Mouse (Mus musculus): ENCODE measurements around the gene Etv5. TPM values are rescaled to one million over a fixed set of nuclear protein-coding genes. Genes with fewer than 3 reads are reported as not detected.

Etv5 gene
- polyA plus RNA-seq, 1 experiment from 2014 or later, result 9.5 TPM

GRCm38 (mm10) chr16:22426866-22427265, 12.7 kb downstream of the Etv5 start:
- Histone ChIP-seq H3K4me2 (replicated peaks) (no peak overlapping the region), H3K9ac (replicated peaks) (no peak overlapping the region), H3K4me3 (replicated peaks) (no peak overlapping the region), H3K36me3 (no peaks in the 10 kb centered on the region), H3K27me3 (peaks cover 43% of the 10 kb centered on the region), H3K9me3 (no peaks in the 10 kb centered on the region), H3K27ac (no peak overlapping the region), H3K4me1 (replicated peaks) (peaks cover 30% of the 10 kb centered on the region)
- 74% methylated on average over 7 of the region's 7 CpGs for WGBS
- no peak for ATAC-seq

GRCm38 (mm10) chr16:22422256-22422655, 17.3 kb downstream of the Etv5 start:
- ATAC-seq, result no peak
- no peak overlapping the region for H3K4me3 ChIP-seq (replicated peaks)
- H3K27me3 ChIP-seq, result peaks cover 16% of the 10 kb centered on the region; the same call in 1 of the 2 replicates
- 0 out of 2 replicates have a peak, but pooled peaks cover 4% of the 10 kb centered on the region for H3K4me1 ChIP-seq (replicated peaks)
- no peaks in the 10 kb centered on the region for H3K36me3 ChIP-seq
- no peak overlapping the region for H3K9ac ChIP-seq (replicated peaks)
- 75% methylated on average over 5 of the region's 5 CpGs for WGBS
- H3K4me2 ChIP-seq (replicated peaks), result no peak overlapping the region
- no peak overlapping the region for H3K27ac ChIP-seq
- no peaks in the 10 kb centered on the region for H3K9me3 ChIP-seq

- Histone ChIP-seq H3K36me3 (no peaks in the 10 kb centered on the region), H3K27me3 (peaks cover 3% of the 10 kb centered on the region; the same call in 1 of the 2 replicates), H3K4me1 (replicated peaks) (peaks cover 8% of the 10 kb centered on the region; the same call in 1 of the 2 replicates), H3K4me3 (replicated peaks) (no peak overlapping the region), H3K27ac (no peak overlapping the region), H3K4me2 (replicated peaks) (no peak overlapping the region), H3K9me3 (no peaks in the 10 kb centered on the region), H3K9ac (replicated peaks) (no peak overlapping the region)
- 93% methylated on average over 7 of the region's 7 CpGs for WGBS
- no peak for ATAC-seq
Observed at GRCm38 (mm10) chr16:22417931-22418330, 21.6 kb downstream of the Etv5 start.

GRCm38 (mm10) chr16:22417044-22417443, 22.5 kb downstream of the Etv5 start:
- H3K27ac ChIP-seq, result no peak overlapping the region
- no peak overlapping the region for H3K9ac ChIP-seq (replicated peaks)
- no peaks in the 10 kb centered on the region for H3K9me3 ChIP-seq
- peaks cover 13% of the 10 kb centered on the region; the same call in 1 of the 2 replicates for H3K4me1 ChIP-seq (replicated peaks)
- H3K27me3 ChIP-seq, result no peaks in the 10 kb centered on the region
- ATAC-seq, result no peak
- no peak overlapping the region for H3K4me2 ChIP-seq (replicated peaks)
- no peak overlapping the region for H3K4me3 ChIP-seq (replicated peaks)
- WGBS, result 89% methylated on average over 8 of the region's 8 CpGs
- H3K36me3 ChIP-seq, result no peaks in the 10 kb centered on the region

- no peak overlapping the region for H3K4me2 ChIP-seq (replicated peaks)
- H3K36me3 ChIP-seq, result no peaks in the 10 kb centered on the region
- H3K9ac ChIP-seq (replicated peaks), result no peak overlapping the region
- H3K4me1 ChIP-seq (replicated peaks), result peaks cover 13% of the 10 kb centered on the region; the same call in 1 of the 2 replicates
- H3K4me3 ChIP-seq (replicated peaks), result no peak overlapping the region
- H3K9me3 ChIP-seq, result no peaks in the 10 kb centered on the region
- no peaks in the 10 kb centered on the region for H3K27me3 ChIP-seq
- 66% methylated on average over 6 of the region's 6 CpGs for WGBS
- no peak overlapping the region for H3K27ac ChIP-seq
- ATAC-seq, result no peak
Observed at GRCm38 (mm10) chr16:22416140-22416848, 23.2 kb downstream of the Etv5 start.

- no peak overlapping the region for H3K9ac ChIP-seq (replicated peaks)
- H3K4me2 ChIP-seq (replicated peaks), result no peak overlapping the region
- H3K4me3 ChIP-seq (replicated peaks), result no peak overlapping the region
- H3K27me3 ChIP-seq, result no peaks in the 10 kb centered on the region
- no peak overlapping the region for H3K27ac ChIP-seq
- H3K36me3 ChIP-seq, result no peaks in the 10 kb centered on the region
- 94% methylated on average over 9 of the region's 9 CpGs for WGBS
- ATAC-seq, result no peak
- no peaks in the 10 kb centered on the region for H3K9me3 ChIP-seq
- peaks cover 9% of the 10 kb centered on the region; the same call in 1 of the 2 replicates for H3K4me1 ChIP-seq (replicated peaks)
Observed at GRCm38 (mm10) chr16:22414205-22414754, 25.2 kb downstream of the Etv5 start.

- no peak overlapping the region for H3K4me2 ChIP-seq (replicated peaks)
- 56% methylated on average over 16 of the region's 16 CpGs for WGBS
- 0 out of 2 replicates have a peak, but pooled peaks have one; percentile 30 for ATAC-seq
- no peaks in the 10 kb centered on the region for H3K27me3 ChIP-seq
- no peak overlapping the region for H3K9ac ChIP-seq (replicated peaks)
- H3K36me3 ChIP-seq, result no peaks in the 10 kb centered on the region
- H3K27ac ChIP-seq, result no peak overlapping the region
- peaks cover 9% of the 10 kb centered on the region; the same call in 1 of the 2 replicates for H3K4me1 ChIP-seq (replicated peaks)
- no peaks in the 10 kb centered on the region for H3K9me3 ChIP-seq
- no peak overlapping the region for H3K4me3 ChIP-seq (replicated peaks)
Observed at GRCm38 (mm10) chr16:22412459-22413229, 26.9 kb downstream of the Etv5 start.

GRCm38 (mm10) chr16:22411764-22412163, 27.8 kb downstream of the Etv5 start:
- no peak for ATAC-seq

GRCm38 (mm10) chr16:22410000-22410399, 29.5 kb downstream of the Etv5 start:
- Histone ChIP-seq H3K4me3 (replicated peaks) (no peak overlapping the region), H3K4me1 (replicated peaks) (0 out of 2 replicates have a peak, but pooled peaks cover 5% of the 10 kb centered on the region), H3K27me3 (no peaks in the 10 kb centered on the region), H3K36me3 (no peaks in the 10 kb centered on the region), H3K4me2 (replicated peaks) (no peak overlapping the region), H3K27ac (no peak overlapping the region), H3K9ac (replicated peaks) (no peak overlapping the region), H3K9me3 (no peaks in the 10 kb centered on the region)
- no peak for ATAC-seq
- WGBS, result 88% methylated on average over 5 of the region's 5 CpGs

More at GRCm38 (mm10) chr16:22411764-22412163, 27.8 kb downstream of the Etv5 start:
- peaks cover 9% of the 10 kb centered on the region; the same call in 1 of the 2 replicates for H3K4me1 ChIP-seq (replicated peaks)
- 59% methylated on average over 11 of the region's 11 CpGs for WGBS
- no peaks in the 10 kb centered on the region for H3K9me3 ChIP-seq
- H3K4me2 ChIP-seq (replicated peaks), result no peak overlapping the region
- H3K27me3 ChIP-seq, result no peaks in the 10 kb centered on the region
- no peak overlapping the region for H3K4me3 ChIP-seq (replicated peaks)
- no peaks in the 10 kb centered on the region for H3K36me3 ChIP-seq
- no peak overlapping the region for H3K9ac ChIP-seq (replicated peaks)
- no peak overlapping the region for H3K27ac ChIP-seq

- no peak for ATAC-seq
- no peaks in the 10 kb centered on the region for H3K9me3 ChIP-seq
- H3K4me1 ChIP-seq (replicated peaks), result 0 out of 2 replicates have a peak, but pooled peaks cover 5% of the 10 kb centered on the region
- H3K4me2 ChIP-seq (replicated peaks), result no peak overlapping the region
- WGBS, result 76% methylated on average over 8 of the region's 8 CpGs
- H3K9ac ChIP-seq (replicated peaks), result no peak overlapping the region
- H3K27me3 ChIP-seq, result no peaks in the 10 kb centered on the region
- H3K4me3 ChIP-seq (replicated peaks), result no peak overlapping the region
- H3K27ac ChIP-seq, result no peak overlapping the region
- H3K36me3 ChIP-seq, result no peaks in the 10 kb centered on the region
Observed at GRCm38 (mm10) chr16:22408642-22409360, 30.7 kb downstream of the Etv5 start.

- H3K27me3 ChIP-seq, result no peaks in the 10 kb centered on the region
- no peak for ATAC-seq
- WGBS, result 93% methylated on average over 4 of the region's 4 CpGs
- no peak overlapping the region for H3K4me3 ChIP-seq (replicated peaks)
- H3K4me1 ChIP-seq (replicated peaks), result no peaks in the 10 kb centered on the region
- H3K4me2 ChIP-seq (replicated peaks), result no peak overlapping the region
- H3K36me3 ChIP-seq, result no peaks in the 10 kb centered on the region
- no peak overlapping the region for H3K9ac ChIP-seq (replicated peaks)
- H3K9me3 ChIP-seq, result no peaks in the 10 kb centered on the region
- H3K27ac ChIP-seq, result no peak overlapping the region
Observed at GRCm38 (mm10) chr16:22406747-22407146, 32.8 kb downstream of the Etv5 start.

All from midbrain, embryonic 13.5 days (tissue).